Mouse (Mus musculus) hematopoietic stem cell, adult 5-6 weeks (primary cell): Measurements from ENCODE around the gene Ttll8. TPM values are rescaled to one million over a fixed set of nuclear protein-coding genes. Genes with fewer than 3 reads are reported as not detected.
A peak's percentile ranks its signal among the peaks of the same experiment; 100 is the strongest.

Experiments used
- ATAC-seq, 2 experiments: fragments of 125-278 bp in 1 of 2; replicated peaks in 1 of 2; 2 replicates each; pipeline ENCODE4 v1.8.0; 2016 to 2017; ENCODE audit warnings: inconsistent platforms in 2 of 2, mild to moderate bottlenecking in 2 of 2, moderate number of reproducible peaks in 2 of 2, low read depth in 1 of 2, moderate TSS enrichment in 1 of 2; ENCODE audit not compliant: low FRiP score in 2 of 2, poor library complexity in 2 of 2, severe bottlenecking in 2 of 2, insufficient read depth in 1 of 2, low TSS enrichment in 1 of 2
- total RNA-seq: library from RNA; stranded (forward); fragments of 172-1452, 232-1000 nt; gene quantifications from 2 replicates; pipeline ENCODE4 v1.2.3, GENCODE M21; 2017

The Ttll8 gene
- total RNA-seq, result not detected in 2 replicates

GRCm38 (mm10) chr15:88954368-88955072 is at the start of gene Ttll8:
Gene Ttll8, minus strand, starts transcription at chr15:88954418.
- ATAC-seq, result peak in 1 of 2 experiments; percentile 42; a peak in 1 of 4 replicates

GRCm38 (mm10) chr15:89001245-89001644 is 47.0 kb upstream of the Ttll8 start:
- ATAC-seq, result no peak

GRCm38 (mm10) chr15:89000367-89000766 is 46.1 kb upstream of the Ttll8 start:
- no peak for ATAC-seq

- no peak for ATAC-seq
These were observed 44.9 kb upstream of the Ttll8 start for GRCm38 (mm10) chr15:88999124-88999523.

GRCm38 (mm10) chr15:88998636-88999035 is 44.4 kb upstream of the Ttll8 start:
- no peak for ATAC-seq

- ATAC-seq, result no peak
These were observed 35.0 kb upstream of the Ttll8 start for GRCm38 (mm10) chr15:88989236-88989635.

GRCm38 (mm10) chr15:88982534-88983079 is 28.4 kb upstream of the Ttll8 start, which contains the start of gene Mov10l1:
Gene Mov10l1, plus strand, starts transcription at chr15:88982909.
- ATAC-seq, result no peak

- ATAC-seq, result no peak
These were observed 24.9 kb upstream of the Ttll8 start for GRCm38 (mm10) chr15:88979138-88979446.

GRCm38 (mm10) chr15:88978281-88979137 is 24.3 kb upstream of the Ttll8 start, which contains the start of gene Mlc1:
Gene Mlc1, minus strand, starts transcription at chr15:88979007.
- ATAC-seq, result no peak

- no peak for ATAC-seq
These were observed 18.1 kb upstream of the Ttll8 start for GRCm38 (mm10) chr15:88972300-88972699.

- ATAC-seq, result no peak
These were observed 9.9 kb upstream of the Ttll8 start for GRCm38 (mm10) chr15:88964070-88964578.

- no peak for ATAC-seq
These were observed 3.3 kb upstream of the Ttll8 start for GRCm38 (mm10) chr15:88957522-88957921.

GRCm38 (mm10) chr15:88955342-88955741 is 1.1 kb upstream of the Ttll8 start:
- ATAC-seq, result 0 out of 4 replicates have a peak, but pooled peaks of 1 of the 2 experiments have one; percentile 7

GRCm38 (mm10) chr15:88951246-88951645 is 3.0 kb downstream of the Ttll8 start:
- no peak for ATAC-seq

GRCm38 (mm10) chr15:88946851-88947250 is 7.4 kb downstream of the Ttll8 start:
- no peak for ATAC-seq

GRCm38 (mm10) chr15:88943896-88944551 is 10.2 kb downstream of the Ttll8 start:
- 0 out of 4 replicates have a peak, but pooled peaks of 1 of the 2 experiments have one; percentile 29 for ATAC-seq

GRCm38 (mm10) chr15:88942783-88943182 is 11.4 kb downstream of the Ttll8 start:
- no peak for ATAC-seq
